Mouse (Mus musculus) G1E (cell line): ENCODE data around the gene Tigd4. TPM values are rescaled to one million over a fixed set of nuclear protein-coding genes. Genes with fewer than 3 reads are reported as not detected.

ENCODE experiments used
- ATAC-seq: 2 replicates; pipeline ENCODE4 v1.8.0; 2016; ENCODE audit warnings: mild to moderate bottlenecking; ENCODE audit not compliant: insufficient number of reproducible peaks, poor library complexity, low FRiP score, severe bottlenecking; ENCODE audit errors: extremely low read depth
- DNase-seq: peaks from one replicate; pipeline ENCODE4 v3.0.0; 2012; ENCODE audit warnings: low spot score
- H3K27me3 ChIP-seq: 2 replicates; pipeline ENCODE4 v1.6.1; 2012; ENCODE audit warnings: mild to moderate bottlenecking, low read length, inconsistent platforms; ENCODE audit not compliant: insufficient read depth
- H3K36me3 ChIP-seq: replicated peaks from 2 replicates; pipeline ENCODE3; 2012; ENCODE audit warnings: mild to moderate bottlenecking, inconsistent platforms
- H3K4me1 ChIP-seq: 2 replicates; pipeline ENCODE4 v1.6.1; 2012; ENCODE audit warnings: low read depth, low read length, inconsistent platforms, mixed read lengths; ENCODE audit not compliant: insufficient read depth
- H3K4me3 ChIP-seq: 2 replicates; pipeline ENCODE4 v1.5.1; 2012; ENCODE audit warnings: low read depth, mild to moderate bottlenecking, inconsistent platforms, low read length, moderate library complexity, mixed read lengths
- H3K9me3 ChIP-seq: replicated peaks from 2 replicates; pipeline ENCODE4 v1.6.1; 2012; ENCODE audit warnings: inconsistent platforms
- CTCF ChIP-seq: IDR thresholded peaks from 2 replicates; pipeline ENCODE4 v1.5.1; 2012; ENCODE audit warnings: low read depth, low read length, inconsistent platforms, mixed read lengths
- GATA1 ChIP-seq: IDR thresholded peaks from 2 replicates; pipeline ENCODE4 v1.6.1; 2012; ENCODE audit warnings: borderline replicate concordance, low read length, inconsistent platforms, mixed read lengths
- GATA2 ChIP-seq: IDR thresholded peaks from 2 replicates; pipeline ENCODE4 v1.6.1; 2012; ENCODE audit warnings: low read depth, low read length, inconsistent platforms, borderline replicate concordance
- POLR2AphosphoS5 ChIP-seq: IDR thresholded peaks from 2 replicates; pipeline ENCODE4 v1.6.1; 2012; ENCODE audit warnings: low read depth, low read length, inconsistent platforms; ENCODE audit not compliant: insufficient replicate concordance
- TAL1 ChIP-seq: conservative IDR thresholded peaks from 2 replicates; pipeline ENCODE4 v1.6.1; 2012; ENCODE audit warnings: low read depth, low read length, inconsistent platforms, mixed read lengths
- polyA plus RNA-seq: library from polyadenylated mRNA; stranded (reverse); fragments of >175 nt; gene quantifications from 2 replicates; pipeline ENCODE4 v1.2.3, GENCODE M21; 2012
- total RNA-seq, 2 experiments: library from RNA; stranded (forward) in 1 of 2; stranded (reverse) in 1 of 2; fragments of 200-1000 nt in 1 of 2; fragments of >200 nt in 1 of 2; fragmentation: Nextera tagmentation in 1 of 2; gene quantifications; 2 replicates each; pipeline ENCODE4 v1.2.3; 2014 to 2017

The Tigd4 gene
- total and polyA plus RNA-seq, 3 experiments = 0.05 TPM; not detected in 2

DNA sequence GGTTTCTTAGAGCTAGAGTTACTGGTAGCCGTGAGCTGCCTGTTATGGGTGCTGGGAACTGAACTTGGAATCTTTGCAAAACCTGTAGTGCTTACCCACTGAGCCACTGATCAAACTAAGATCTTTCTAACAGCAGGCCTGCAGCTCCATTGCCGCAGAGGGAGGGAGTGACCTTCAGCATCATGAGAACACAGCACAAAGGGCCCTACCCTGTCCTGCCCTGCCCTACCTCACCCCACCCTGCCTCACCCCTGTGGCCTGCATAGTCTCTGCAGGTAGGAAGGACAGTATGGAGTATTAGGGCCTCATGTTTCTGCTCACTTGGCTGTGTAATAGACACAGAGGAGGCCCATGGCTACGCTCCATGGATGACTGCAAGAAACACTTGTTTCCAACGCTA, 45.5 kb downstream of the Tigd4 start:
- TF ChIP-seq POLR2AphosphoS5 = no peak
- TF ChIP-seq GATA1 = no peak
- TF ChIP-seq TAL1 = no peak
- no peak for TF ChIP-seq CTCF
- TF ChIP-seq GATA2 = no peak
- H3K36me3 ChIP-seq = no peaks in the 10 kb centered on the region
- no peak for ATAC-seq
- no peaks in the 10 kb centered on the region for H3K9me3 ChIP-seq
- H3K4me3 ChIP-seq = no peak overlapping the region
- DNase-seq = no peak
- H3K4me1 ChIP-seq = peaks cover 5% of the 10 kb centered on the region; the same call in 1 of the 2 replicates
- peaks cover 46% of the 10 kb centered on the region for H3K27me3 ChIP-seq

DNA sequence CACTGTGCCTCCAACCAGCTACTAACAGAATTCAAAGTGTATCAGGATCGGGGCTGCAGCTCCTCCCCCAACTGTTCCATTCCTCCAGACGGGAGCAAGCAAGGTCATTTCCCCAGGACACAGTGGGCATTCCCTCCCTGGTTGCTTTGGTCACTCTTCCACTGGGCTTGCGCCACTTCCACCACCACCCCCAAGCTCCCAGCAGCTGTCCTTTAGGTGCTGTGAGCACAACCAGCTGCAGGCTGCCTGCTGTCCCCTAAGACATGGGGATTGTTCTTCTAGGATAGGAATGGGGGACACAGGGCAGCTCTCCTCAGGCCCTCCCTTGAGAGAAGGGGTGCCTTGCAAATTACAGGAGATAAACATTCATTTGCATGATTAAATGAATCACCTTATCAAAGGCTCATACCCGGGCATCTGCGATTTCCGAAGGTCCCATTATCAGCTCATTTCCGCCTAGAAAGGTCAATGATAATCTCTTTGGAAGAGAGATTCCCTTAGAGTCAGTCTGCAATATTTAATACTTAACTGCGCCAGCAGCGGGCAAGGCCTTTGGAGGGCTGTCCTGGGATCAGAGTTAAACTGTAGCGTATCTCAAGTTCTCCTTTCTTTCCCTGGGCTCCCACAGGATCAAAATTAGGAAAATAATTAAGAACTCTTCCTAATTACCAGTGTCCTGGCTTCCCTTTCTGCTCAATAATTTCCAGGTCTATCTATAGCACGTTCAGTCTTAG, 46.6 kb downstream of the Tigd4 start:
- ATAC-seq = no peak
- no peaks in the 10 kb centered on the region for H3K9me3 ChIP-seq
- peaks cover 7% of the 10 kb centered on the region for H3K4me1 ChIP-seq
- TF ChIP-seq CTCF (no peak), GATA1 (no peak), GATA2 (no peak), POLR2AphosphoS5 (no peak), TAL1 (no peak)
- DNase-seq = no peak
- H3K4me3 ChIP-seq = no peak overlapping the region
- peaks cover 47% of the 10 kb centered on the region for H3K27me3 ChIP-seq
- no peaks in the 10 kb centered on the region for H3K36me3 ChIP-seq

DNA sequence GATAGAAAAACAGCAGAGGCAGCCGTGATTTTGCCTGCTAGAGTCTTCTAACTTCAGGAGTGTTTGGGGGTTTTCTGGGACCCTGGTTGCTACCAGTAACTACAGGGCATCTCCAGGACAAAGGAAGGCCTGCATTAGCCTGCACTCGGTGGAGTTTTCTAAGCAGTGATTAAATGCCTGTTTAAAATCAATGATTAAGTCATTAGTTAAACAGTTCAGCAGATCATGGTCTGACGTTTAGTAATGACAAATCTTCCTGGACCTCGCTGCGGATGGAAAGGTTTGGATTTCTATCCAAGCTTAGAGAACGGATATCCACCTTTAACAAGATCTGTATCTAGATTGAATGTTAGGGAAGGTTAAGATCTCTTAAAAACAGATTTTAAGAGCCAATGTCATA, 47.2 kb downstream of the Tigd4 start:
- Histone ChIP-seq H3K36me3 (no peaks in the 10 kb centered on the region), H3K27me3 (peaks cover 52% of the 10 kb centered on the region), H3K4me1 (peaks cover 13% of the 10 kb centered on the region), H3K9me3 (no peaks in the 10 kb centered on the region), H3K4me3 (no peak overlapping the region)
- no peak for ATAC-seq
- no peak for DNase-seq
- TF ChIP-seq CTCF = no peak
- no peak for TF ChIP-seq POLR2AphosphoS5
- TF ChIP-seq GATA2 = no peak
- no peak for TF ChIP-seq TAL1
- TF ChIP-seq GATA1 = no peak

DNA sequence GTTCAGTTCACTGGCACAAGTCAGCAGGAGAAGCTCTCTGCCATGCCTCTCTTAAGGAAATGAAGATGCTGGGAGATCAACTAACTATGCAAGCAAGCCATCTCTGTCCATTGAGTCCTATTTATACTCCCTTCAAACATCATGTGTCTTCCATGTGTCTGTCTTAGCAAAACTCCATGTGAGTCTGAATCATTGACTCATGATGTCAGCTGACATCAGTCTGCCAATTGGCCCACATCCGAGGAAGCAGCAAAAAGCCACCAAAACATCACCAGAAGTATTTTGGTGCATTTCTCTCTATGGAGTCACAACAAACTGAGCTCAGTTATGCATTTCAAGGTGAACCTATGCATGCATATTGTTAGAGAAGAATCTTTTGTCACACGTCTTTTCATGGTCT, 48.0 kb downstream of the Tigd4 start:
- TF ChIP-seq GATA2 (no peak), CTCF (no peak)
- ATAC-seq (no peak), DNase-seq (no peak)
- Histone ChIP-seq H3K4me3 (no peak overlapping the region), H3K4me1 (peaks cover 13% of the 10 kb centered on the region), H3K27me3 (peaks cover 52% of the 10 kb centered on the region), H3K36me3 (no peaks in the 10 kb centered on the region), H3K9me3 (no peaks in the 10 kb centered on the region)

DNA sequence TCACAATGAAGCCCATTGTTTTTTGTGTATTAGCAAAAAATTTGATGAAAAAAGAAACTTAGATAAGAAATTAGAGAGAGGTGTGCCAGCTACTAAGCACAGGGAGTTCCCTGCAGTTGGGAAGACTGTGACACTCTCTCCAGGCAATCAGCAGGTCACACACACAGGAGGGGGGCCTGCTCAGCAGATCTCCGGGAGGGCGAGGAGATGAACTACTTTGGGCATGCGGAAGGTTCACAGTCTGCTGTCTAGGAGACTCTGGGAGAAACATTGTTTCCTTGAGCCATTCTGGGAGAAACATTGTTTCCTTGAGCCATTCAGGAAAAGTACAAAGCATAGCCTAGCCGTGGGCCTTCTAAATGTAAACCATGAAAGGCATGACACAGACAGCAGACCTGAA, 49.6 kb downstream of the Tigd4 start:
- no peaks in the 10 kb centered on the region for H3K9me3 ChIP-seq
- ATAC-seq (no peak), DNase-seq (no peak)
- TF ChIP-seq TAL1 (no peak), POLR2AphosphoS5 (no peak), GATA2 (no peak), GATA1 (no peak), CTCF (no peak)
- peaks cover 51% of the 10 kb centered on the region for H3K27me3 ChIP-seq
- H3K4me3 ChIP-seq = no peak overlapping the region
- peaks cover 19% of the 10 kb centered on the region for H3K4me1 ChIP-seq
- H3K36me3 ChIP-seq = no peaks in the 10 kb centered on the region

DNA sequence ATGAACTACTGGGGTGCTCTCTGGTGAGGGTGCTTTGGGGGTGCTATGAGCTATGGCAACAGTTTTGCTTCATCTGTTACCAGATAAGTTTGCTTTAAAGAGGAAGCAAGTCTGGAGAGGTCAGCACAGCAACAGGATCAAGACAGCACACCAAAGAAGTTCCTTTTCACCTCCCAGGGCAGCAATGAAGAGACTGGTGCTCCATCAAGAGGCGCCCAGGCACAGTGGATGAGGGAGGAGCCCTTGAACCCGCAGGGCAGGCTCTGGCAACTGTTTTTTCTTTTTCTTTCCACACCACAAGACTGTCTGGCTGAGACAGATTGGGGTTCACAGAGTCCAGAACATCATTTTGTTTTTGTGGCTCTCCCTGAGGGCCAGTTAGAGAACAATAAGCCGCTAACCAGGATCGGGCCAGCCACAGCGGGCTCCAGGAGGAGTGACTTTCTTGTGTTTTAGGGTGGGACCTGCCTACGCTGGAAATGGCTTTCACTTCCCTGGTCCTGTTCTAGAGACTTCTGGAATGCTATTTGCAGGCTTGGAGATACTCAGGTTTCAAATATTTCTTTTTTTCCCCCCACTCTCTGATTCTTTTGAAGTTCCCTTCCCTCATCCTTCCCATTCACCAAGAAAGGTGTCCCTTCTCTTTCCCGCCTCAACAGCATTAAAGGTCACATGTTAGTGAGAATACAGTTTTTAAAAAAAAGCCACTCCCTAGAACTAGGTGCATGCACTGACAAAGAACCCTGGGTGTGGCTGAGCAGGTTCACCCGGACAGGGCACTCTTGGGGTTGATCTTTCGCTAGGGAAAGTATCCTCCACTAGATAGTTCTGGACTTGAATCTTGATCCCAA, 52.0 kb downstream of the Tigd4 start:
- ATAC-seq (no peak), DNase-seq (no peak)
- Histone ChIP-seq H3K36me3 (no peaks in the 10 kb centered on the region), H3K9me3 (peaks cover 3% of the 10 kb centered on the region), H3K4me3 (no peak overlapping the region), H3K4me1 (peaks cover 14% of the 10 kb centered on the region), H3K27me3 (peaks cover 32% of the 10 kb centered on the region)
- TF ChIP-seq GATA1 (no peak), GATA2 (no peak)

DNA sequence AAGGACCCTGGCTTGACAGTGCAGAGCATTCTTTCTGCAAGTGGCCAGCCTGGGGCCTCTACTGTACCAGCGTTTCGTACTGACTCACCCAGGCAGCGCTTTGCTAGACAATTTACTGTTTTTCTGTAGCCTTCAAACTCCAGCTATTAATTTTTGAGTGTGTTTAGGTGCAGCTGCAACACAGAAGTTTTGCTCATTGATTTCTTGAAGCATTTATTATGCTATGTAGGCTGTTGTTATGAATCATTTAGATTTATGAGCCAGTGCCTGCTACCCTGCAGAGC, 52.6 kb downstream of the Tigd4 start:
- H3K4me3 ChIP-seq = no peak overlapping the region
- no peak for TF ChIP-seq GATA2
- no peak for TF ChIP-seq POLR2AphosphoS5
- TF ChIP-seq TAL1 = no peak
- peaks cover 5% of the 10 kb centered on the region for H3K9me3 ChIP-seq
- no peak for ATAC-seq
- H3K4me1 ChIP-seq = peaks cover 14% of the 10 kb centered on the region
- H3K36me3 ChIP-seq = no peaks in the 10 kb centered on the region
- no peak for DNase-seq
- peaks cover 30% of the 10 kb centered on the region for H3K27me3 ChIP-seq
